Mouse (Mus musculus): ENCODE data around the gene Med22. TPM values are rescaled to one million over a fixed set of nuclear protein-coding genes. Genes with fewer than 3 reads are reported as not detected.
A peak's percentile ranks its signal among the peaks of the same experiment; 100 is the strongest.

The Med22 gene
- total and polyA plus RNA-seq, 3 experiments = 20.7 to 26.0 (median 26.0) TPM

- Histone ChIP-seq H3K36me3 (ENCODE audit: control insufficient read depth, insufficient read depth, low read length) (peaks cover under 1% of the 10 kb centered on the region; the same call in 1 of the 2 replicates), H3K4me3 (no peak overlapping the region), H3K79me2 (replicated peaks; ENCODE audit: control insufficient read depth, insufficient read depth, low read length) (peaks cover 1% of the 10 kb centered on the region; the same call in 1 of the 2 replicates), H3K9ac (ENCODE audit: low read depth, low read length) (no peak overlapping the region), H3K27ac (no peak overlapping the region), H3K27me3 (ENCODE audit: control insufficient read depth, insufficient read depth, low read length) (no peaks in the 10 kb centered on the region), H3K4me1 (ENCODE audit: control insufficient read depth, insufficient read depth, low read length) (peaks cover 6% of the 10 kb centered on the region)
- no peak for DNase-seq
- intact Hi-C loops (cut with DNase I) = loop anchor here (10.0 kb wide), 1 partner anchor 300 kb away; no protein-coding TSS in a partner anchor
- 84% methylated on average over 2 of the region's 2 CpGs for WGBS
- no peak for TF ChIP-seq POLR2A (IDR thresholded peaks at IDR 0.05; ENCODE audit: insufficient read depth, low read depth, low read length)
- TF ChIP-seq EP300 (IDR thresholded peaks at IDR 0.05; ENCODE audit: insufficient read depth, low read depth, low read length) = no peak
- no peak for TF ChIP-seq CTCF (IDR thresholded peaks at IDR 0.05)
Measured at GRCm38 (mm10) chr2:26935286-26935685, 24.8 kb upstream of the Med22 start.

- TF ChIP-seq POLR2A (IDR thresholded peaks at IDR 0.05; ENCODE audit: insufficient read depth, low read depth, low read length) (peak; percentile 77), EP300 (IDR thresholded peaks at IDR 0.05; ENCODE audit: insufficient read depth, low read depth, low read length) (no peak), CTCF (IDR thresholded peaks at IDR 0.05) (peak; percentile 27)
- WGBS = under 1% methylated on average over 60 of the region's 70 CpGs
- peak within 1 kb of the TSS; percentile 67 for H3K4me3 ChIP-seq
- H3K36me3 ChIP-seq (ENCODE audit: control insufficient read depth, insufficient read depth, low read length) = peaks cover 2% of the 10 kb centered on the region; the same call in 1 of the 2 replicates
- no peaks in the 10 kb centered on the region for H3K27me3 ChIP-seq (ENCODE audit: control insufficient read depth, insufficient read depth, low read length)
- peaks cover 3% of the 10 kb centered on the region; the same call in 1 of the 2 replicates for H3K79me2 ChIP-seq (replicated peaks; ENCODE audit: control insufficient read depth, insufficient read depth, low read length)
- DNase-seq = peak; percentile 95 to 97
- peak within 1 kb of the TSS; percentile 92 for H3K27ac ChIP-seq
- peaks cover 8% of the 10 kb centered on the region for H3K4me1 ChIP-seq (ENCODE audit: control insufficient read depth, insufficient read depth, low read length)
- intact Hi-C loops (cut with DNase I) = loop anchor here (5.0 to 10.0 kb wide), 2 partner anchors 79 to 301 kb away; no protein-coding TSS in a partner anchor
- H3K9ac ChIP-seq (ENCODE audit: low read depth, low read length) = peak within 1 kb of the TSS; percentile 99
Measured at GRCm38 (mm10) chr2:26933304-26934055, 23.0 kb upstream of the Med22 start, which contains the start of the genes Surf4 and Stkld1. TSS of gene Surf4 (minus strand) at chr2:26933928. TSS of gene Stkld1 (plus strand) at chr2:26934047.

GRCm38 (mm10) chr2:26932473-26933303 lies 22.2 kb upstream of the Med22 start:
- under 1% methylated on average over 49 of the region's 49 CpGs for WGBS
- H3K36me3 ChIP-seq (ENCODE audit: control insufficient read depth, insufficient read depth, low read length) = peaks cover 2% of the 10 kb centered on the region; the same call in 1 of the 2 replicates
- intact Hi-C loops (cut with DNase I) = loop anchor here (1.0 to 10.0 kb wide), 3 partner anchors 21 to 302 kb away; no protein-coding TSS in a partner anchor
- peak overlapping the region; percentile 99 for H3K9ac ChIP-seq (ENCODE audit: low read depth, low read length)
- H3K4me1 ChIP-seq (ENCODE audit: control insufficient read depth, insufficient read depth, low read length) = peaks cover 13% of the 10 kb centered on the region
- H3K4me3 ChIP-seq = peak overlapping the region; percentile 67
- H3K27ac ChIP-seq = peak overlapping the region; percentile 92
- TF ChIP-seq CTCF (IDR thresholded peaks at IDR 0.05) (no peak), EP300 (IDR thresholded peaks at IDR 0.05; ENCODE audit: insufficient read depth, low read depth, low read length) (no peak), POLR2A (IDR thresholded peaks at IDR 0.05; ENCODE audit: insufficient read depth, low read depth, low read length) (no peak)
- no peak for DNase-seq
- no peaks in the 10 kb centered on the region for H3K27me3 ChIP-seq (ENCODE audit: control insufficient read depth, insufficient read depth, low read length)
- peaks cover 3% of the 10 kb centered on the region for H3K79me2 ChIP-seq (replicated peaks; ENCODE audit: control insufficient read depth, insufficient read depth, low read length)

GRCm38 (mm10) chr2:26930390-26930789 lies 19.9 kb upstream of the Med22 start:
- Histone ChIP-seq H3K27ac (no peak overlapping the region), H3K36me3 (ENCODE audit: control insufficient read depth, insufficient read depth, low read length) (peaks cover 2% of the 10 kb centered on the region; the same call in 1 of the 2 replicates), H3K27me3 (ENCODE audit: control insufficient read depth, insufficient read depth, low read length) (no peaks in the 10 kb centered on the region), H3K79me2 (replicated peaks; ENCODE audit: control insufficient read depth, insufficient read depth, low read length) (peaks cover 6% of the 10 kb centered on the region), H3K4me1 (ENCODE audit: control insufficient read depth, insufficient read depth, low read length) (peaks cover 13% of the 10 kb centered on the region), H3K4me3 (no peak overlapping the region), H3K9ac (ENCODE audit: low read depth, low read length) (no peak overlapping the region)
- TF ChIP-seq CTCF (IDR thresholded peaks at IDR 0.05) (peak; percentile 80), EP300 (IDR thresholded peaks at IDR 0.05; ENCODE audit: insufficient read depth, low read depth, low read length) (no peak), POLR2A (IDR thresholded peaks at IDR 0.05; ENCODE audit: insufficient read depth, low read depth, low read length) (no peak)
- intact Hi-C loops (cut with DNase I) = loop anchor here (2.0 to 10.0 kb wide), 4 partner anchors 34 to 304 kb away; partner anchors contain the start of gene Rexo4
- 21% methylated on average over 1 of the region's 1 CpGs for WGBS
- peak in 1 of 2 experiments; percentile 52 for DNase-seq

GRCm38 (mm10) chr2:26927745-26928476 lies 17.4 kb upstream of the Med22 start:
- Histone ChIP-seq H3K27ac (no peak overlapping the region), H3K9ac (ENCODE audit: low read depth, low read length) (no peak overlapping the region), H3K27me3 (ENCODE audit: control insufficient read depth, insufficient read depth, low read length) (no peaks in the 10 kb centered on the region), H3K36me3 (ENCODE audit: control insufficient read depth, insufficient read depth, low read length) (peaks cover 2% of the 10 kb centered on the region; the same call in 1 of the 2 replicates), H3K4me3 (no peak overlapping the region), H3K4me1 (ENCODE audit: control insufficient read depth, insufficient read depth, low read length) (peaks cover 13% of the 10 kb centered on the region), H3K79me2 (replicated peaks; ENCODE audit: control insufficient read depth, insufficient read depth, low read length) (peaks cover 6% of the 10 kb centered on the region)
- intact Hi-C loops (cut with DNase I) = no loop called here
- DNase-seq = no peak
- no peak for TF ChIP-seq POLR2A (IDR thresholded peaks at IDR 0.05; ENCODE audit: insufficient read depth, low read depth, low read length)
- TF ChIP-seq EP300 (IDR thresholded peaks at IDR 0.05; ENCODE audit: insufficient read depth, low read depth, low read length) = peak; percentile 44; the same call in 1 of the 2 replicates
- 70% methylated on average over 6 of the region's 6 CpGs for WGBS
